Mouse (Mus musculus) forebrain, postnatal 0 days (tissue): ENCODE results near the gene Ralb. TPM values are rescaled to one million over a fixed set of nuclear protein-coding genes. Genes with fewer than 3 reads are reported as not detected.

Experiments
- ATAC-seq: fragments of 200-750 bp; cut with Nextera tagmentation; 2 replicates; pipeline ENCODE4 v1.8.0; 2017; ENCODE audit warnings: mild to moderate bottlenecking, moderate library complexity
- DNase-seq: peaks from one replicate; pipeline ENCODE4 v3.0.0-alpha.2; 2015
- H3K27ac ChIP-seq: fragments of 300-500 bp; sonication (generic); 2 replicates; pipeline ENCODE4 v1.5.1; 2014; ENCODE audit warnings: low read depth, mild to moderate bottlenecking, antibody characterized with exemption, low read length, moderate library complexity, mixed read lengths
- H3K27me3 ChIP-seq: fragments of 300-500 bp; sonication (generic); 2 replicates; pipeline ENCODE4 v1.6.1; 2014; ENCODE audit warnings: mild to moderate bottlenecking, low read length, mixed read lengths; ENCODE audit not compliant: insufficient read depth
- H3K36me3 ChIP-seq: fragments of 300-500 bp; sonication (generic); 2 replicates; pipeline ENCODE4 v1.6.1; 2014; ENCODE audit warnings: mild to moderate bottlenecking, moderate library complexity; ENCODE audit not compliant: insufficient read depth
- H3K4me1 ChIP-seq: fragments of 300-500 bp; sonication (generic); 2 replicates; pipeline ENCODE4 v1.6.1; 2014; ENCODE audit warnings: antibody characterized with exemption; ENCODE audit not compliant: insufficient read depth
- H3K4me2 ChIP-seq: fragments of 300-500 bp; sonication (generic); 2 replicates; pipeline ENCODE4 v1.6.1; 2014; ENCODE audit warnings: low read depth, mild to moderate bottlenecking, moderate library complexity
- H3K4me3 ChIP-seq: fragments of 300-500 bp; sonication (generic); 2 replicates; pipeline ENCODE4 v1.5.1; 2014; ENCODE audit warnings: low read depth, low read length, mixed read lengths
- H3K9ac ChIP-seq: fragments of 300-500 bp; sonication (generic); 2 replicates; pipeline ENCODE4 v1.6.1; 2014; ENCODE audit warnings: mild to moderate bottlenecking
- H3K9me3 ChIP-seq: fragments of 300-500 bp; sonication (generic); 2 replicates; pipeline ENCODE4 v1.6.1; 2016; ENCODE audit warnings: low read length
- CTCF ChIP-seq: sonication (generic); IDR thresholded peaks from 2 replicates; pipeline ENCODE4 v1.5.1; 2016; ENCODE audit warnings: antibody characterized with exemption, control low read depth, low read depth
- WGBS: fragments of 180-500 bp; shearing (Covaris S2); extraction: QIAGEN DNeasy Blood & Tissue Kit; methylation state at CpG from one replicate; pipeline ENCODE4 v1.1.7; 2014; 5-methylcytosine and 5-hydroxymethylcytosine counted together
- polyA plus RNA-seq: library from polyadenylated mRNA; unstranded; fragments of >200 nt; fragmentation: Nextera tagmentation; extraction: Ambion mirVana; gene quantifications from 2 replicates; pipeline ENCODE4 v1.2.1, GENCODE M21; 2015
- total RNA-seq: library from RNA; depleted of rRNA; stranded (reverse); fragments of >200 nt; gene quantifications from 2 replicates; pipeline ENCODE4 v1.2.3, GENCODE M21; 2014

The Ralb gene
- total and polyA plus RNA-seq, 2 experiments from 2014 or later = 40.6 to 57.3 TPM

- Histone ChIP-seq H3K4me3 (peak overlapping the region; percentile 64), H3K4me2 (peak overlapping the region; percentile 80), H3K27ac (no peak overlapping the region; the same call in 1 of the 2 replicates), H3K4me1 (peaks cover 14% of the 10 kb centered on the region; the same call in 1 of the 2 replicates), H3K27me3 (no peaks in the 10 kb centered on the region), H3K9ac (peak overlapping the region; percentile 88), H3K9me3 (no peaks in the 10 kb centered on the region; the same call in 1 of the 2 replicates), H3K36me3 (peaks cover 6% of the 10 kb centered on the region; the same call in 1 of the 2 replicates)
- no peak; the same call in 1 of the 2 replicates for TF ChIP-seq CTCF
- WGBS = 1% methylated on average over 5 of the region's 5 CpGs
- DNase-seq = peak; percentile 48
- no peak for ATAC-seq
These were observed 20.4 kb upstream of the Ralb start for GRCm38 (mm10) chr1:119525004-119525444.

DNA sequence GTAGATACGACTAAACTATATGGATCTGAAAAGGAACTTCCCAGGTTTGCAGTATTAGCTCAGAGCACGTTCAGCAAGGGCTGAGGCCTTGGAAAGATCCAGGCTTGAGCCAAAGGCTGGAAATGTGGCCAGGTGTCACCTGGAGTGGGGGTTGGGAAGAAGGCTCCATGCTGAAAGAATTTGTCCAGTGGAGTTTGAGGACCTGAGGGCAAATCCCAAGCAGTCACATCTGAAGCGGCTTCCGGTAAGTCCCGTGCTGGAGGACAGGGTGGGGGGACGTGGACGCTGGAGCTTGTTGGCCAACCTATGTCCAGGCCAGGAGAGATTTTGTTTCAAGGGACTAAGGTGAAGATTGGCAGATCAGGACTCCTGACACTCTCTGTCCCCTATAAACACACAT is 19.2 kb upstream of the Ralb start:
- Histone ChIP-seq H3K4me2 (no peak overlapping the region), H3K27ac (no peak overlapping the region), H3K27me3 (no peaks in the 10 kb centered on the region), H3K9ac (no peak overlapping the region), H3K9me3 (no peaks in the 10 kb centered on the region; the same call in 1 of the 2 replicates), H3K36me3 (peaks cover 4% of the 10 kb centered on the region; the same call in 1 of the 2 replicates), H3K4me3 (no peak overlapping the region), H3K4me1 (peaks cover 14% of the 10 kb centered on the region; the same call in 1 of the 2 replicates)
- no peak for ATAC-seq
- DNase-seq = no peak
- TF ChIP-seq CTCF = no peak
- WGBS = 91% methylated on average over 7 of the region's 7 CpGs

- no peak overlapping the region for H3K27ac ChIP-seq
- H3K9ac ChIP-seq = no peak overlapping the region
- peaks cover 14% of the 10 kb centered on the region; the same call in 1 of the 2 replicates for H3K4me1 ChIP-seq
- no peaks in the 10 kb centered on the region for H3K27me3 ChIP-seq
- no peak for TF ChIP-seq CTCF
- H3K36me3 ChIP-seq = no peaks in the 10 kb centered on the region
- WGBS = 88% methylated on average over 7 of the region's 7 CpGs
- H3K4me3 ChIP-seq = no peak overlapping the region
- no peak for DNase-seq
- no peak overlapping the region for H3K4me2 ChIP-seq
- no peaks in the 10 kb centered on the region for H3K9me3 ChIP-seq
- no peak for ATAC-seq
These were observed 18.8 kb upstream of the Ralb start for GRCm38 (mm10) chr1:119523369-119523768.

DNA sequence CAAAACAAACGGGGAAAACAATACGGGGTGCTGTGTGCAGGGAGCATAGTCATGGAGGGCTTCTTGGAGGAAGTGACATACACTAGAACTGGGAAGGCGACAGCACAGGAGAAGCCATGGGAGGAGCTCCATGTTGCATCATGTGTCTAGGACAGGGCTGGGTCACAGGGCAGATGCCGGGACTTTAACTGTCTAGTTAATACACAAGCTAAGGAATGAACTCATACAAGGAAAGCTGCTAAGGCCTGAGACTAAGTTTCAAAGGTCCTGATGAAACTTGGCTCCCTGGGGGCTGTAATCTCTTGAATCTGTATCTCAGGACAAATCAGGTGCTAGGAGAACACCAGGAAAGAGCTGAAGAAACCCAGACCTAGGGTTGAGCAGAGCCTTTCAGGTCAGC is 18.1 kb upstream of the Ralb start:
- H3K27ac ChIP-seq = no peak overlapping the region
- 86% methylated on average over 4 of the region's 4 CpGs for WGBS
- H3K4me1 ChIP-seq = peaks cover 14% of the 10 kb centered on the region; the same call in 1 of the 2 replicates
- H3K4me3 ChIP-seq = no peak overlapping the region
- H3K4me2 ChIP-seq = no peak overlapping the region
- H3K9ac ChIP-seq = no peak overlapping the region
- H3K27me3 ChIP-seq = no peaks in the 10 kb centered on the region
- no peak for ATAC-seq
- H3K9me3 ChIP-seq = no peaks in the 10 kb centered on the region
- no peaks in the 10 kb centered on the region for H3K36me3 ChIP-seq
- DNase-seq = no peak
- no peak for TF ChIP-seq CTCF

- Histone ChIP-seq H3K36me3 (no peaks in the 10 kb centered on the region), H3K9ac (no peak overlapping the region), H3K27me3 (no peaks in the 10 kb centered on the region), H3K9me3 (no peaks in the 10 kb centered on the region), H3K4me3 (no peak overlapping the region), H3K4me1 (peaks cover 11% of the 10 kb centered on the region; the same call in 1 of the 2 replicates), H3K27ac (no peak overlapping the region), H3K4me2 (no peak overlapping the region)
- no peak for ATAC-seq
- 84% methylated on average over 7 of the region's 7 CpGs for WGBS
- TF ChIP-seq CTCF = no peak
- DNase-seq = no peak
These were observed 17.1 kb upstream of the Ralb start for GRCm38 (mm10) chr1:119521681-119522080.

GRCm38 (mm10) chr1:119521029-119521428 is 16.4 kb upstream of the Ralb start:
- no peaks in the 10 kb centered on the region for H3K36me3 ChIP-seq
- peaks cover 7% of the 10 kb centered on the region; the same call in 1 of the 2 replicates for H3K4me1 ChIP-seq
- H3K9ac ChIP-seq = no peak overlapping the region
- H3K9me3 ChIP-seq = no peaks in the 10 kb centered on the region
- no peak for DNase-seq
- no peak for ATAC-seq
- no peak overlapping the region for H3K4me2 ChIP-seq
- WGBS = 52% methylated on average over 2 of the region's 2 CpGs
- no peak for TF ChIP-seq CTCF
- H3K27me3 ChIP-seq = no peaks in the 10 kb centered on the region
- H3K4me3 ChIP-seq = no peak overlapping the region
- no peak overlapping the region for H3K27ac ChIP-seq

- no peaks in the 10 kb centered on the region for H3K9me3 ChIP-seq
These were observed 14.7 kb upstream of the Ralb start for GRCm38 (mm10) chr1:119519286-119519685.

More at GRCm38 (mm10) chr1:119519286-119519685, 14.7 kb upstream of the Ralb start:
- Histone ChIP-seq H3K9ac (no peak overlapping the region), H3K4me1 (no peaks in the 10 kb centered on the region), H3K27me3 (no peaks in the 10 kb centered on the region), H3K4me3 (no peak overlapping the region), H3K4me2 (no peak overlapping the region), H3K36me3 (no peaks in the 10 kb centered on the region), H3K27ac (no peak overlapping the region)
- no peak for DNase-seq
- ATAC-seq = no peak
- TF ChIP-seq CTCF = no peak
- 85% methylated on average over 6 of the region's 6 CpGs for WGBS
